Mouse (Mus musculus) heart, adult 2 months (tissue): ENCODE measurements at regions not wholly inside any gene's neighbourhood (a gene's known extent, or its start where the extent isn't known, plus 50 kb on each side); places are given as distances from the start of the nearest gene placed in this dataset.

Source experiments
- CTCF ChIP-seq: fragments of 200-600 bp; IDR thresholded peaks from 2 replicates; pipeline ENCODE4 v1.8.1; 2022; ENCODE audit warnings: antibody characterized with exemption, mild to moderate bottlenecking, moderate library complexity
- EP300 ChIP-seq: fragments of 200-500 bp; IDR thresholded peaks from 2 replicates; pipeline ENCODE4 v1.6.1; 2011; ENCODE audit warnings: low read depth, low read length, control low read depth; ENCODE audit not compliant: insufficient read depth
- POLR2A ChIP-seq: fragments of 200-500 bp; IDR thresholded peaks from 2 replicates; pipeline ENCODE4 v1.6.1; 2011; ENCODE audit warnings: mild to moderate bottlenecking, low read depth, low read length, control low read depth; ENCODE audit not compliant: insufficient read depth

- TF ChIP-seq POLR2A (no peak), CTCF (no peak), EP300 (no peak)
These were observed 90.6 kb downstream of the Maf start for GRCm38 (mm10) chr8:115616871-115617605.
